Mouse (Mus musculus): ENCODE data around the gene Tgfa.

- no peak for TF ChIP-seq CTCF (conservative IDR thresholded peaks at IDR 0.05; ENCODE audit: low read length)
- no peak for TF ChIP-seq POU5F1 (IDR thresholded peaks at IDR 0.05; ENCODE audit: borderline replicate concordance, low read length)
- no peak for TF ChIP-seq NANOG (IDR thresholded peaks at IDR 0.05; ENCODE audit: borderline replicate concordance, low read length)
These were observed 23.7 kb downstream of the Tgfa start for GRCm38 (mm10) chr6:86218739-86219138.

Data from E14TG2a.4 (cell line).